Mouse (Mus musculus) brain, embryonic 14.5 days (tissue): ENCODE data around the gene Samd8.
A peak's percentile ranks its signal among the peaks of the same experiment; 100 is the strongest.

Experiments
- CTCF ChIP-seq: fragments of 200-500 bp; IDR thresholded peaks from 2 replicates; pipeline ENCODE4 v1.5.1; 2012; ENCODE audit warnings: inconsistent platforms, mild to moderate bottlenecking, moderate library complexity, borderline replicate concordance; ENCODE audit not compliant: insufficient read depth, insufficient read length; ENCODE audit errors: extremely low read depth
- POLR2A ChIP-seq: fragments of 200-500 bp; IDR thresholded peaks from 2 replicates; pipeline ENCODE4 v1.6.1; 2012; ENCODE audit warnings: mild to moderate bottlenecking, inconsistent platforms, borderline replicate concordance; ENCODE audit not compliant: poor library complexity, insufficient read depth, insufficient read length, severe bottlenecking; ENCODE audit errors: extremely low read depth

DNA sequence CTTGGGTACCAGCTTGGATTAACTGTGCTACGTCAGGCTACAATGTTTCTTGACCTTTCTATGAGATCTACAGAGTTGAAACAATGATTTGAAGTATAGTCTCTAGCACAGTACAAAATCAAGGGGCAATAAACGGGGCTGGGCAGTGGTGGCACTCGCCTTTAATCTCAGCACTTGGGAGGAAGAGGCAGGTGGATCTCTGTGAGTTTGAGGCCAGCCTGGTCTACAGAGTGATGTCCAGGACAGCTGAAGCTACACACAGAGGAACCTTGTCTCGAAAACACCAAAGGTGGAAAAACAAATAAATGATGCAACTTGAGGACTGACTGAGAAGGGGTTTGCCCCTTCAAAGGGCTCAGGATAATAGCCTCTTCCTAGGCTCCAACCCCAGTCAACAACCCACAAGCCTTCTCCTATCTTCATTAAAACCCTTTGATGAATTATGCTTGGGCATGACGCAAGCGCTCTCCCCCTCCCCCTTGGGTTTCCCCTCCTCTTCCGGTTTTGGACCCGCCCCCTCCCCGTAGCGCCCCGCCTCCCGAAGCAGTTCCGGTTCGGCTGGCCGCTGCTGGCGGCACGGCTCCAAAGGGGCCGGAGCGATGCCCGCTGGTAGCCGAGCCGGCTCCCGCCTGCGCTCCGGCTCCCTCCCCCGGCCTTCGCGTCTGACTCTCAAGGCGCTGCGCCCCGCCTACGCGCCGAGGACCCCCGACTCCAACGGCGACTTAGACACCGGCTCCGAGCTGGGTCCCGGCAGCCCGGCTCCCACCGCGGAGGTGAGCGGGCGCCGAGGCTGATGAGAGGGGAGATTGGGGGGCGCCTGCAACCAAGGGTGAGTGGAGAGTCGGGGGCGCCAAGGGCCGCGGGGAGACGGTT lies at the start of gene Samd8:
- TF ChIP-seq CTCF (no peak), POLR2A (peak; percentile 97)
